ENCODE assay signal across 8 mouse cellular contexts in the genomic region with DNA sequence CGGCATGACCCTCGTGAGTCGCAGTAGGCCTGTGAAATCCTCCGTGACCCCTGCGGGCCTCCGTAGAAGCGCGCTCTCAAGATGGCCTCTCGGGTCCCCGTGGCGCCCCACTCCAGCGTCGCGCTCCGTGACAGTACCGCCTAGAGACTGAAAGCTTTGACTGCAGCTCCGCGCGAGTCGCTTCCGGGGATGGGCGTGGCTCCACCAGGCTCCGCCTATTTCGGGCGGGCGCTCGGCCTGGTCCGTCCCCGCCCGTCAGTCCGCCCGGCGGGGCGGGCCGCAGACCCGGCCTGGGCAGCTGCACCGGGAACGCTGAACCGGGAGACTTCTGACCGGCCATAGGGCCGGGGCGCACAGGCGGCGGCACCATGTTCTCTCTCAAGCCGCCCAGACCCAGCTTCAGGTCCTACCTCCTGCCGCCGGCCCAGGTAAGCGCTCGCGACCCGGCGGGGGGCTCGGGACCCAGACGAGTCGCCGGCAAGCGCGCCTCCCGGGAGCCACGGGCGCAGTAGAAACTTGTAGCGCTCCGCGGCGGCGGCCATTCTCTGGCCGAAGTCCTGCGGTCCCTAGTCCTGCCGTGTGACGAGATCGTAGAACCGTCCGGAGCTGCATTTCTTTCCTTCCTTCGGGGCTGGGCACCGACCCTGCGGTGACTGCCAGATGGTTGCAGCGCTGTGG. TPM values are rescaled to one million over a fixed set of nuclear protein-coding genes. Genes with fewer than 3 reads are reported as not detected.
DNase-seq lines count a peak whose midpoint lies in the region; ATAC-seq and TF ChIP-seq lines count a peak whose summit lies in the region.

A gene (plus strand): TSS at position 240 of the 678 bp plus-strand sequence.

- ATAC-seq in embryonic facial prominence, embryonic 14.5 days (ENCODE audit: low read depth): peak; percentile 98
- ATAC-seq in limb, embryonic 13.5 days (ENCODE audit: low FRiP score, low read depth): peak; percentile 99
- peak; percentile 98 for ATAC-seq in midbrain, embryonic 16.5 days

- H3K27ac ChIP-seq in embryonic facial prominence, embryonic 14.5 days (replicated peaks; ENCODE audit: low read depth, low read length): peak within 1 kb of the TSS; percentile 84
- peak within 1 kb of the TSS; percentile 89 for H3K27ac ChIP-seq in heart, adult 2 months
- peak within 1 kb of the TSS; percentile 77; the same call in 1 of the 2 replicates for H3K27ac ChIP-seq in limb, embryonic 13.5 days
- H3K27ac ChIP-seq in midbrain, embryonic 16.5 days (ENCODE audit: low read length): peak within 1 kb of the TSS; percentile 74

- TF ChIP-seq POLR2A in heart, adult 2 months (IDR thresholded peaks at IDR 0.05; ENCODE audit: insufficient read depth, low read depth, low read length): peak; percentile 83; the same call in 1 of the 2 replicates

- intact Hi-C loops in heart, adult 2 months (cut with DNase I): loop anchor here (2.0 to 10.0 kb wide), 4 partner anchors 105 to 433 kb away; a partner anchor contains a TSS

- peak within 1 kb of the TSS; percentile 67 for H3K4me2 ChIP-seq in embryonic facial prominence, embryonic 14.5 days (ENCODE audit: low read depth, low read length)
- peak within 1 kb of the TSS; percentile 68 for H3K4me2 ChIP-seq in limb, embryonic 13.5 days (replicated peaks)
- peak within 1 kb of the TSS; percentile 52 for H3K4me2 ChIP-seq in midbrain, embryonic 16.5 days (ENCODE audit: low read length)

- TF ChIP-seq CTCF in heart, adult 2 months (IDR thresholded peaks at IDR 0.05): peak; percentile 68

- H3K9ac ChIP-seq in embryonic facial prominence, embryonic 14.5 days (ENCODE audit: low read depth, low read length): peak within 1 kb of the TSS; percentile 87
- peak within 1 kb of the TSS; percentile 91 for H3K9ac ChIP-seq in heart, adult 2 months (ENCODE audit: low read depth, low read length)
- H3K9ac ChIP-seq in limb, embryonic 13.5 days: peak within 1 kb of the TSS; percentile 82
- H3K9ac ChIP-seq in midbrain, embryonic 16.5 days (ENCODE audit: low read depth, low read length): peak within 1 kb of the TSS; percentile 85

- WGBS in embryonic facial prominence, embryonic 14.5 days: under 1% methylated on average over 43 of the region's 77 CpGs
- WGBS in heart, adult 2 months: under 1% methylated on average over 77 of the region's 77 CpGs
- under 1% methylated on average over 77 of the region's 77 CpGs for WGBS in limb, embryonic 13.5 days
- under 1% methylated on average over 77 of the region's 77 CpGs for WGBS in midbrain, embryonic 16.5 days

- peaks cover 13% of the 10 kb centered on the region; the same call in 1 of the 2 replicates for H3K36me3 ChIP-seq in embryonic facial prominence, embryonic 14.5 days (ENCODE audit: control insufficient read depth, insufficient read depth, low read length)
- no peaks in the 10 kb centered on the region for H3K36me3 ChIP-seq in heart, adult 2 months (ENCODE audit: control insufficient read depth, insufficient read depth, low read length)
- peaks cover 14% of the 10 kb centered on the region for H3K36me3 ChIP-seq in limb, embryonic 13.5 days
- H3K36me3 ChIP-seq in midbrain, embryonic 16.5 days (ENCODE audit: control insufficient read depth, insufficient read depth, low read length): no peaks in the 10 kb centered on the region

- H3K79me2 ChIP-seq in heart, adult 2 months (replicated peaks; ENCODE audit: control insufficient read depth, insufficient read depth, low read length): no peaks in the 10 kb centered on the region

- no peaks in the 10 kb centered on the region for H3K9me3 ChIP-seq in embryonic facial prominence, embryonic 14.5 days (ENCODE audit: control insufficient read depth, low read length)
- H3K9me3 ChIP-seq in limb, embryonic 13.5 days: no peaks in the 10 kb centered on the region
- no peaks in the 10 kb centered on the region; the same call in 1 of the 2 replicates for H3K9me3 ChIP-seq in midbrain, embryonic 16.5 days (replicated peaks; ENCODE audit: control insufficient read depth, low read length, poor library complexity, severe bottlenecking)

- peak within 1 kb of the TSS; percentile 89 for H3K4me3 ChIP-seq in embryonic facial prominence, embryonic 14.5 days (ENCODE audit: low read depth, low read length)
- H3K4me3 ChIP-seq in heart, adult 2 months: peak within 1 kb of the TSS; percentile 85
- peak within 1 kb of the TSS; percentile 82 for H3K4me3 ChIP-seq in limb, embryonic 13.5 days
- H3K4me3 ChIP-seq in midbrain, embryonic 16.5 days (ENCODE audit: low read depth, low read length): peak within 1 kb of the TSS; percentile 64

- TF ChIP-seq EP300 in heart, adult 2 months (IDR thresholded peaks at IDR 0.05; ENCODE audit: insufficient read depth, low read depth, low read length): peak; percentile 81; the same call in 1 of the 2 replicates

- DNase-seq in 3T3-L1 (ENCODE audit: low read depth, low spot score): peak; percentile 93
- DNase-seq in adrenal gland, postnatal 4 days (ENCODE audit: low spot score in 2 of 2): peak; percentile 97 to 98
- DNase-seq in embryonic facial prominence, embryonic 14.5 days (ENCODE audit: low spot score): peak; percentile 98
- peak; percentile 98 to 99 for DNase-seq in heart, adult 2 months
- peak; percentile 98 for DNase-seq in kidney, adult 8-10 months
- peak; percentile 95 to 97 for DNase-seq in spleen, postnatal 10 days (ENCODE audit: low spot score in 2 of 2)

- H3K27me3 ChIP-seq in embryonic facial prominence, embryonic 14.5 days (replicated peaks; ENCODE audit: control insufficient read depth, insufficient read depth, low read length): no peaks in the 10 kb centered on the region
- no peaks in the 10 kb centered on the region for H3K27me3 ChIP-seq in heart, adult 2 months (ENCODE audit: control insufficient read depth, insufficient read depth, low read length)
- no peaks in the 10 kb centered on the region for H3K27me3 ChIP-seq in limb, embryonic 13.5 days
- H3K27me3 ChIP-seq in midbrain, embryonic 16.5 days (ENCODE audit: control insufficient read depth, insufficient read depth, low read depth, low read length): no peaks in the 10 kb centered on the region

- H3K4me1 ChIP-seq in embryonic facial prominence, embryonic 14.5 days (ENCODE audit: control insufficient read depth, insufficient read depth, low read length): peaks cover 4% of the 10 kb centered on the region; the same call in 1 of the 2 replicates
- H3K4me1 ChIP-seq in heart, adult 2 months (ENCODE audit: control insufficient read depth, insufficient read depth, low read length): peaks cover 5% of the 10 kb centered on the region
- 0 out of 2 replicates have a peak, but pooled peaks cover 7% of the 10 kb centered on the region for H3K4me1 ChIP-seq in limb, embryonic 13.5 days
- H3K4me1 ChIP-seq in midbrain, embryonic 16.5 days (ENCODE audit: control insufficient read depth, insufficient read depth, low read length): peaks cover 11% of the 10 kb centered on the region

RNA-seq across cellular contexts. Expression of the gene that starts here (rescaled TPM):
- total RNA-seq in adrenal gland, postnatal 4 days (2021): 10 to 100 TPM; 22.3 to 22.5 TPM
- 14.3 and 16.5 TPM in 2 replicates for polyA plus RNA-seq in embryonic facial prominence, embryonic 14.5 days (2014; fragmentation: Nextera tagmentation; extraction: Ambion mirVana)
- 10 to 100 TPM; 14.8 to 15.4 TPM for total RNA-seq in heart, adult 2 months (2021)
- 3.7 and 6.1 TPM in 2 replicates for polyA plus RNA-seq in heart, adult 2 months (2012; rRNA removed)
- polyA plus RNA-seq in limb, embryonic 13.5 days (2015; fragmentation: Nextera tagmentation; extraction: Ambion mirVana): 12.2 and 12.7 TPM in 2 replicates
- 8.8 and 9.9 TPM in 2 replicates for polyA plus RNA-seq in midbrain, embryonic 16.5 days (2015; fragmentation: Nextera tagmentation; extraction: Ambion mirVana)

Comparison
In these comparisons a context has a peak if more than half of its experiments do, and no peak if none do; other contexts are left out.
1. Peak in every context shown above with its lines: DNase-seq, ATAC-seq, H3K4me3 ChIP-seq and H3K27ac ChIP-seq.